Mouse (Mus musculus): ENCODE results near the gene Etl4. TPM values are rescaled to one million over a fixed set of nuclear protein-coding genes. Genes with fewer than 3 reads are reported as not detected.
A peak's percentile ranks its signal among the peaks of the same experiment; 100 is the strongest.

Gene Etl4
- polyA plus RNA-seq, 1 experiment from 2014 or later, result 15.3 TPM

GRCm38 (mm10) chr2:19945205-19945604 is 35.6 kb downstream of the Etl4 start:
- no peaks in the 10 kb centered on the region for H3K27me3 ChIP-seq (ENCODE audit: control insufficient read depth, insufficient read depth, low read length)
- H3K27ac ChIP-seq (ENCODE audit: low read depth, low read length), result no peak overlapping the region
- no peaks in the 10 kb centered on the region for H3K9me3 ChIP-seq (ENCODE audit: control insufficient read depth, low read length)
- WGBS, result 92% methylated on average over 6 of the region's 6 CpGs
- H3K4me2 ChIP-seq, result no peak overlapping the region
- no peaks in the 10 kb centered on the region for H3K4me1 ChIP-seq (ENCODE audit: control insufficient read depth, insufficient read depth, low read length)
- DNase-seq (ENCODE audit: low spot score, missing footprints), result no peak
- no peak overlapping the region for H3K9ac ChIP-seq (ENCODE audit: low read length)
- H3K36me3 ChIP-seq (ENCODE audit: control insufficient read depth, insufficient read depth, low read length), result no peaks in the 10 kb centered on the region
- H3K4me3 ChIP-seq (ENCODE audit: low read depth, low read length), result no peak overlapping the region
- ATAC-seq (ENCODE audit: low FRiP score), result no peak

- no peaks in the 10 kb centered on the region for H3K9me3 ChIP-seq (ENCODE audit: control insufficient read depth, low read length)
- peak; percentile 50; the same call in 1 of the 2 replicates for ATAC-seq (ENCODE audit: low FRiP score)
- 43% methylated on average over 2 of the region's 2 CpGs for WGBS
Observed at GRCm38 (mm10) chr2:19953028-19953427, 43.4 kb downstream of the Etl4 start.

DNA sequence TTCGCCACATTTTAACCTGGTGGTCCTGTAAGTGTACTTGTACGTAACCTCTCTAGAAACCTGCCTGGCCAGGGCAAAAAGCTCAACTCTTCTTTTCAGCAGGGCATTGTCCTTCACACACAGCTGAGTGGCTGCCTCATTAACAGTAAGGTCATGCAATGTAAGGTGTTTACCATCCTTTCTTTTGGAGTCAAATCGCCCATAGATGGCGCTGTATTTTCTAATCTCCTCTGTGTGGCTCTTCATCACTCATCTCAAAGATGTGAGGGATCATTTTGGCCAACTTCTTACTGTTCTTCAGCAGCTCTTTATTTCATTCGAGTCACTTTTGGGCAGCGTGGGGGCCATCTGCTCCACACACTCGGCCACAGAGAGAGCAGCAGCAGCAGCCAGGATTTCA is 56.9 kb downstream of the Etl4 start:
- Histone ChIP-seq H3K4me2 (no peak overlapping the region), H3K4me1 (ENCODE audit: control insufficient read depth, insufficient read depth, low read length) (no peaks in the 10 kb centered on the region), H3K9ac (ENCODE audit: low read length) (no peak overlapping the region), H3K27ac (ENCODE audit: low read depth, low read length) (no peak overlapping the region), H3K27me3 (ENCODE audit: control insufficient read depth, insufficient read depth, low read length) (no peaks in the 10 kb centered on the region), H3K9me3 (ENCODE audit: control insufficient read depth, low read length) (no peaks in the 10 kb centered on the region), H3K4me3 (ENCODE audit: low read depth, low read length) (no peak overlapping the region), H3K36me3 (ENCODE audit: control insufficient read depth, insufficient read depth, low read length) (no peaks in the 10 kb centered on the region)
- DNase-seq (ENCODE audit: low spot score, missing footprints) (peak; percentile 82), ATAC-seq (ENCODE audit: low FRiP score) (no peak)
- WGBS, result 59% methylated on average over 7 of the region's 7 CpGs

More at GRCm38 (mm10) chr2:19953028-19953427, 43.4 kb downstream of the Etl4 start:
- no peak for DNase-seq (ENCODE audit: low spot score, missing footprints)
- Histone ChIP-seq H3K36me3 (ENCODE audit: control insufficient read depth, insufficient read depth, low read length) (no peaks in the 10 kb centered on the region), H3K4me3 (ENCODE audit: low read depth, low read length) (no peak overlapping the region), H3K27ac (ENCODE audit: low read depth, low read length) (no peak overlapping the region), H3K4me1 (ENCODE audit: control insufficient read depth, insufficient read depth, low read length) (no peaks in the 10 kb centered on the region), H3K4me2 (no peak overlapping the region), H3K27me3 (ENCODE audit: control insufficient read depth, insufficient read depth, low read length) (no peaks in the 10 kb centered on the region), H3K9ac (ENCODE audit: low read length) (no peak overlapping the region)

DNA sequence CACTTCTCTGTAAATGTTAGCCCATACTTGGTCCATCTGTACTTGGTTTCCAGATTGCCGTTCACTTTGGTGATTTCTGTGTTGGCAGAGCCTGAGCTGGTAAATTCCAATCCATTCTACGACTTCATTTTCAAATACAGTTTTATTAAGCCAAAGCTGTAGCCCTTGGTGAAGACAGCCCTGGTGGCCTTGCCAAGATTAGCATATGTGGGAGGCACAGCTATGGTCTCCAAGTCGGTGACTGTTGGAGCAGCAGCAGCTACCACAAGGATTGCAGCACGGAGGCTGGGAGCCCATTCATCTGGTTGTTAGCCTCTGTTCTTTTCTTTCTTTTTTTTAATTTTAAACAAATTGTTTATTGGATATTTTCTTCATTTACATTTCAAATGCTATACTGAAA is 128.1 kb downstream of the Etl4 start:
- no peak overlapping the region for H3K4me3 ChIP-seq (ENCODE audit: low read depth, low read length)
- H3K27ac ChIP-seq (ENCODE audit: low read depth, low read length), result no peak overlapping the region
- no peak overlapping the region for H3K4me2 ChIP-seq
- no peak for ATAC-seq (ENCODE audit: low FRiP score)
- no peaks in the 10 kb centered on the region for H3K36me3 ChIP-seq (ENCODE audit: control insufficient read depth, insufficient read depth, low read length)
- no peak overlapping the region for H3K9ac ChIP-seq (ENCODE audit: low read length)
- no peak for DNase-seq (ENCODE audit: low spot score, missing footprints)
- no peaks in the 10 kb centered on the region for H3K9me3 ChIP-seq (ENCODE audit: control insufficient read depth, low read length)
- 89% methylated on average over 4 of the region's 4 CpGs for WGBS
- H3K4me1 ChIP-seq (ENCODE audit: control insufficient read depth, insufficient read depth, low read length), result no peaks in the 10 kb centered on the region
- no peaks in the 10 kb centered on the region for H3K27me3 ChIP-seq (ENCODE audit: control insufficient read depth, insufficient read depth, low read length)

DNA sequence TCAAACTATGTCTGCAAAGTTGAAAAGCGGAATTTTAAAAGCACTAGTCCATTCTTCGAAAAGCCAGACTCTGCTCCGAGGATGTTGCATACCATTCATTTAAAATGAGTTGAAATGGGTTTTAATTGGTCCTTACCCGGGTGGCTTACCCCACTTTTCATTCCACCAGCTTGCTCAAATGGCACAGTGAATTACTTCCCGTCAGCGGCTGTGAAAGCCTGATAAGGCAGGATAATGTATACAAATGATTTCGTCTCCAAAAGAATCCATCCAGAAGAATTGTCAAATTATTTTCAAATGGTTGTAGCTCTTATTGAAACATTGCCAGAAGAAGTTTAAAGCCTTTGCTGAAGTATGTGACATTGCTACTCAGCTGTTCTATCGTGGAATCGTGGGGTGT is 162.8 kb downstream of the Etl4 start:
- no peaks in the 10 kb centered on the region for H3K4me1 ChIP-seq (ENCODE audit: control insufficient read depth, insufficient read depth, low read length)
- no peaks in the 10 kb centered on the region for H3K9me3 ChIP-seq (ENCODE audit: control insufficient read depth, low read length)
- H3K4me3 ChIP-seq (ENCODE audit: low read depth, low read length), result no peak overlapping the region
- no peak overlapping the region for H3K27ac ChIP-seq (ENCODE audit: low read depth, low read length)
- H3K9ac ChIP-seq (ENCODE audit: low read length), result no peak overlapping the region
- H3K27me3 ChIP-seq (ENCODE audit: control insufficient read depth, insufficient read depth, low read length), result no peaks in the 10 kb centered on the region
- ATAC-seq (ENCODE audit: low FRiP score) (no peak), DNase-seq (ENCODE audit: low spot score, missing footprints) (no peak)
- no peaks in the 10 kb centered on the region for H3K36me3 ChIP-seq (ENCODE audit: control insufficient read depth, insufficient read depth, low read length)
- H3K4me2 ChIP-seq, result no peak overlapping the region
- WGBS, result 74% methylated on average over 9 of the region's 9 CpGs

GRCm38 (mm10) chr2:20076118-20076796 is 166.7 kb downstream of the Etl4 start:
- WGBS, result 88% methylated on average over 4 of the region's 4 CpGs
- ATAC-seq (ENCODE audit: low FRiP score) (no peak), DNase-seq (ENCODE audit: low spot score, missing footprints) (no peak)
- no peaks in the 10 kb centered on the region for H3K36me3 ChIP-seq (ENCODE audit: control insufficient read depth, insufficient read depth, low read length)
- no peak overlapping the region for H3K4me2 ChIP-seq
- no peaks in the 10 kb centered on the region for H3K4me1 ChIP-seq (ENCODE audit: control insufficient read depth, insufficient read depth, low read length)
- no peak overlapping the region for H3K27ac ChIP-seq (ENCODE audit: low read depth, low read length)
- H3K27me3 ChIP-seq (ENCODE audit: control insufficient read depth, insufficient read depth, low read length), result no peaks in the 10 kb centered on the region
- H3K9ac ChIP-seq (ENCODE audit: low read length), result no peak overlapping the region
- no peaks in the 10 kb centered on the region for H3K9me3 ChIP-seq (ENCODE audit: control insufficient read depth, low read length)
- H3K4me3 ChIP-seq (ENCODE audit: low read depth, low read length), result no peak overlapping the region

DNA sequence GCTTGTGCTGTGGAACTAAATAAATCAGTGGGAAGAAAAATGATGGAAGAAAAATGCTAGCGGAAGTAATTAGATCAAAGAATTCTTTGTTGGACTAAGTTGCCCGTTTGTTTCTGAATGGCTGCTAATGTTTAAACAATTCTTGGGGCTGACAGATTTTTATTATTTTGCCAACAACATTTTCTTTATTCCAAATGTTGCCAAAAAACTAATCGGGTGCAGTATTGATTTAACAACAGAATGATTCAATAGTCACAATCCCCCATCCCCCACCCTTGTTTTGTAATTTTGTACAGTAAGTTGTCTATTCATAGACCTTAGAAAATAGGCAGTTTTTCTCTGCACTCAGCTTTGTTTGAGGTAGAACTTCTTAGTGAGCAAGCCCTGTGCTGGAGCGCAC is 175.2 kb downstream of the Etl4 start:
- no peaks in the 10 kb centered on the region for H3K27me3 ChIP-seq (ENCODE audit: control insufficient read depth, insufficient read depth, low read length)
- no peak for ATAC-seq (ENCODE audit: low FRiP score)
- no peaks in the 10 kb centered on the region for H3K4me1 ChIP-seq (ENCODE audit: control insufficient read depth, insufficient read depth, low read length)
- H3K4me3 ChIP-seq (ENCODE audit: low read depth, low read length), result no peak overlapping the region
- 88% methylated on average over 4 of the region's 4 CpGs for WGBS
- H3K27ac ChIP-seq (ENCODE audit: low read depth, low read length), result no peak overlapping the region
- no peaks in the 10 kb centered on the region for H3K36me3 ChIP-seq (ENCODE audit: control insufficient read depth, insufficient read depth, low read length)
- no peak for DNase-seq (ENCODE audit: low spot score, missing footprints)
- H3K4me2 ChIP-seq, result no peak overlapping the region
- no peaks in the 10 kb centered on the region for H3K9me3 ChIP-seq (ENCODE audit: control insufficient read depth, low read length)
- no peak overlapping the region for H3K9ac ChIP-seq (ENCODE audit: low read length)

DNA sequence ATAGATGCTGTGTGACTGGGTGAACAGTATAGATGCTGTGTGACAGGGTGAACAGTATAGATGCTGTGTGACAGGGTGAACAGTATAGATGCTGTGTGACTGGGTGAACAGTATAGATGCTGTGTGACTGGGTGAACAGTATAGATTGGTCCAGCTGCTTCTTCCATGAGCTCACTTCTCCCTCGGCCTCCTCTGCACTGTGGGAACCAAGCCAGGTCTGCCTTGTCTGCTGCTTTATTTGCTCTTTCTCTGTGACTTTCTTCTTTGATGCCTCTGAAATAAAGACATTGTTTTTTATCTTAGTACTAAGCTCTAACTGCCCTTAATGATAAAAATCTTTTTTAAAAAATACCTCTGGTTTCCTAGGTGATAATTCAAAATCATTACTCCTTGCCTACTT is 195.9 kb downstream of the Etl4 start:
- DNase-seq (ENCODE audit: low spot score, missing footprints), result no peak
- H3K9me3 ChIP-seq (ENCODE audit: control insufficient read depth, low read length), result no peaks in the 10 kb centered on the region
- H3K4me3 ChIP-seq (ENCODE audit: low read depth, low read length), result no peak overlapping the region
- no peak for ATAC-seq (ENCODE audit: low FRiP score)
- H3K36me3 ChIP-seq (ENCODE audit: control insufficient read depth, insufficient read depth, low read length), result no peaks in the 10 kb centered on the region
- WGBS, result 90% methylated on average over 1 of the region's 1 CpGs
- no peaks in the 10 kb centered on the region for H3K27me3 ChIP-seq (ENCODE audit: control insufficient read depth, insufficient read depth, low read length)
- no peak overlapping the region for H3K4me2 ChIP-seq
- no peak overlapping the region for H3K9ac ChIP-seq (ENCODE audit: low read length)
- no peak overlapping the region for H3K27ac ChIP-seq (ENCODE audit: low read depth, low read length)
- H3K4me1 ChIP-seq (ENCODE audit: control insufficient read depth, insufficient read depth, low read length), result no peaks in the 10 kb centered on the region

GRCm38 (mm10) chr2:20111703-20112102 is 202.1 kb downstream of the Etl4 start:
- no peak for DNase-seq (ENCODE audit: low spot score, missing footprints)

More at GRCm38 (mm10) chr2:20111703-20112102, 202.1 kb downstream of the Etl4 start:
- ATAC-seq (ENCODE audit: low FRiP score), result no peak
- Histone ChIP-seq H3K9me3 (ENCODE audit: control insufficient read depth, low read length) (no peaks in the 10 kb centered on the region), H3K4me1 (ENCODE audit: control insufficient read depth, insufficient read depth, low read length) (no peaks in the 10 kb centered on the region), H3K27me3 (ENCODE audit: control insufficient read depth, insufficient read depth, low read length) (no peaks in the 10 kb centered on the region), H3K36me3 (ENCODE audit: control insufficient read depth, insufficient read depth, low read length) (no peaks in the 10 kb centered on the region), H3K27ac (ENCODE audit: low read depth, low read length) (no peak overlapping the region), H3K9ac (ENCODE audit: low read length) (no peak overlapping the region), H3K4me3 (ENCODE audit: low read depth, low read length) (no peak overlapping the region), H3K4me2 (no peak overlapping the region)
